Mouse (Mus musculus) adrenal gland, postnatal 4 days (tissue): ENCODE measurements at regions not wholly inside any gene's neighbourhood (a gene's known extent, or its start where the extent isn't known, plus 50 kb on each side); places are given as distances from the start of the nearest gene placed in this dataset.

ENCODE experiments used
- DNase-seq, 2 experiments: peaks; one replicate each; pipeline ENCODE4 v3.0.0; 2021 to 2022; ENCODE audit warnings: low spot score in 2 of 2, mixed read lengths in 2 of 2

DNA sequence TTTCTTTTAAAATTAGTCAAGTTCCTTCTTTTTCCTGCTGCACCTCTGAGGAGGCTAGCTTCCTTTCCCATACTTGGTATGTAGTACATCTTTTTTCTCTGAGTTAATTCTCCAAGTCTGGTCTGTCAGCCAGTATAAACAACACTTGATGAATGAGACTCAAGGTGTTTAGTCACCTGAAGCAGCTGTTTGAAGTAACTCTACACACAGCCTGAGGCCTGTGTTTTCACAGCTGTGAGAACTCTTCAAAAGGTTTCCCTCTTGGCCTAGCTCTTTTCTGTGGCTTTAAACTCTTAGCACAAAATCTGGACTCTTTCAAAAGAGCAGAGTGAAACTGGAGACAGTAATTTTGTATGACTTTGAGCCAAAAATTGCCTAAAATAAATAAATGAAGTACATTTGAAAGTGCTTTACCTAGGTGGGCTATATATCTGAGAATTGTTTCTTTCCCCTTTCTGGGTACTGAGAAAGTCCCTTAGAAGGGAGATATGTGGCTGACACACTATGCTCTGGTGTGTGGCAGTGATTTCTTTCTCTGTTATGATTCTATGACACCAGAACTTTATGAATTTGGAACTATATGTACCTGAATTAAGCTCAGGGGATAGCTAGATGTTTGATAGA lies 1070.2 kb upstream of the Zeb2 start:
- DNase-seq, result no peak

GRCm38 (mm10) chr2:46183241-46183640 lies 1066.0 kb upstream of the Zeb2 start:
- no peak for DNase-seq

DNA sequence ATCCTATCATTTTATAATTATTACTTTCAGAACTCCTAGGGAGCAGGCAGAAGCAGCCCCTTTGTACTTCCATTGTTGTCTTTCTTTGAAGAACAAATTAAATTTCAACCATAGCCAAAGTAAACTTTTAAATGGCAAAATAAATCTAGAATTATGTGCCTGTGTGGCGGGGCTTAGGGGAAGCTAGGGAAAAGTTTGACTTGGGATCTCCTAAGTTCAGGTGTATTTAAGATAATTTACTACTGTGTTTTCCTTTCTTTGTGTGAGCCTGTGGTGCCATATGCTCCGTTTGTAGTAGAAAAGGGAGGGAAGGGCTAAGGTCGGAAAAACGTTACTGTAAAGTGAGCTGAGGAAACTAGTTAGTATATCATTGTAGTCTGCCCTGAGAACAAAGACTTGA lies 1062.5 kb upstream of the Zeb2 start:
- DNase-seq, result no peak

GRCm38 (mm10) chr2:46168488-46168887 lies 1051.3 kb upstream of the Zeb2 start:
- no peak for DNase-seq

DNA sequence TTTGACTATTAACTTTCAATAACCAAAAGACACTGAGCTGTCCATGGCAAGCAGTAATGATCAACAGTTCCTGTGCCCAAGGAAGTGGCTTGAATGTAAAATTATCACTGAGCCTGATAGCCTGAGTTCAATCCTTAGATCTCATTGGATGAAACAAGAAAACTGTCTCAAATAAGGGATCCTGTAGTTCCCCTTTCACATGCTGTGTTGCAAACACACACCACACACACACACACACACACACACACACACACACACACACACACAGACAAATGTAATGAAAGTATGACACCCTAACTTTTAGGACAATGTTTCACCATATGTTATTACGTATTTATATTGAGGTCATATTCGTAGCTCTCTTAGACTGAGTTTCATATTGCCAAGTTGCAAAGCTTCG lies 1032.7 kb upstream of the Zeb2 start:
- DNase-seq, result no peak

DNA sequence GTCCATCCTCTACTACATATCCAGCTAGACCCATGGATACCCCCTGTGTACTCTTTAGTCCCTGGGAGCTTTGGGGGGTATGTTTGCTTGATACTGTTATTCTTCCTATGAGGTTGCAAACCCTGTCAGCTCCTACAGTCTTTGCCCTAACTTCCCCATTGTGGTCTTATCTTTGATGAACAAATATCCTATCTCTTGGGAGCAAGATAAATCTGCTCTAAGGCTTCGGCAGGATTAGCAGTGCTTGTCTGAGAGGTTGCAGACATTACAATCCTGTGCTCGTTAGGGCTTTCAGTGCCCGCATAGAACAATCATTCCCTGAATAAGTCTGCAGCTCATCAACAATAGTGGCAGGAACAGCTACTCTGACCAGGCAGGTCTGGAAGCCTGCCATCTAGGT lies 1002.7 kb upstream of the Zeb2 start:
- DNase-seq, result no peak

DNA sequence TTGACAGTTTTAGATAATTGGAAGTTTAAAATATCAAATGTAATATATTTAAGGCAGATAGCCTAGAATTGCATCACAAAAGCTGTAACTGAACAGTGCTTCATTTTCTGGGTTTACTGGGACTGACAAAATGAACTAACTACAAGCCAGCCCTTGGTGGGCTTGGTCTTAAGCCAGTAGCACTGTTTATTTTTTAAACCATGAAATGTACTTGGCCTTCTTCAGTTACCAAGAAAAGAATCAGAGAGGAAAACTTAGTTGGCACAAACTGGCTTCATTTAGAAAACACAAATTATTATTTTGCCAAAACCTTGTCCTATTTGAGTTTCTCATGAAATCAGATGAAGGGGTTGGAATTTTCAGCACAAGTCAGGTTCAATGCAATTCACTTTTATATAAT lies 989.8 kb upstream of the Zeb2 start:
- no peak for DNase-seq

- DNase-seq, result no peak
Observed at GRCm38 (mm10) chr2:46065034-46065802, 948.0 kb upstream of the Zeb2 start.

DNA sequence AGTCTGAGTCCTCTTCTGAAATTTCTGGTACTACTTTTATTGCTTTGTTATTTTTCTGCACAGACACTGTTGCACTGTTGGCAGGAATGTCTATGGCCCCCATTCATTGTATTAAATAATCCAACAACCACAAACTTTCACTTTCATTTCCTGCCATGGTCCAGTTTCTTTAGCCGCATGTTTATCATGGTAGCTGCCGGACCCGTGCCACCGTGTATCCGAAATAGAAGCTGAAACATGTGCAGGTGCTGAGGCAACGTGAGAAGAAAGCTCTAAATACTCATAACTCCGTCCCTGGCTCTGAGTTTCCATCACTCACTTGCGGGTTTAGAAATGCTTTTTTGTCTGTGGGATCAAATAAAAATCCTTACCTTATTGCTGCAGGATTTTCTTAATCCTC lies 938.5 kb upstream of the Zeb2 start:
- DNase-seq, result no peak

- no peak for DNase-seq
Observed at GRCm38 (mm10) chr2:46054902-46055301, 937.7 kb upstream of the Zeb2 start.

DNA sequence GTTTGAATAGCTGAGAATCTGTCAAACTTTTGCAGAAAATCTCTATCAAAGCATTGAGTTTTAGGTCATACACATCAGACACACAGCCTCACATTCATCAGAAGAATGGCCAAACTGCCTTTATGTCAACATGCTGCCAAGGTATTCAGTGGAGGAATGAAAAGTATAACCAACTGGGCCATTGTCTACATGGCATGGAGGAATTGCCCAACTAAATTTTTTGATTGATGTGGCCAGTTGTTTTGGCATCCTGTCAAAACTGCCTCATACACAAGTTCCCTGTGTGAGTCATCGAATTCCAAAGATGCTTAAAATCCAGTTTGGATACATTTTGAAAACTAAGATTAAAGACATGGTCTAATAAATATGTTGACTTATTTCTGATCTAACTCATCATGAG lies 904.7 kb upstream of the Zeb2 start:
- DNase-seq, result no peak

DNA sequence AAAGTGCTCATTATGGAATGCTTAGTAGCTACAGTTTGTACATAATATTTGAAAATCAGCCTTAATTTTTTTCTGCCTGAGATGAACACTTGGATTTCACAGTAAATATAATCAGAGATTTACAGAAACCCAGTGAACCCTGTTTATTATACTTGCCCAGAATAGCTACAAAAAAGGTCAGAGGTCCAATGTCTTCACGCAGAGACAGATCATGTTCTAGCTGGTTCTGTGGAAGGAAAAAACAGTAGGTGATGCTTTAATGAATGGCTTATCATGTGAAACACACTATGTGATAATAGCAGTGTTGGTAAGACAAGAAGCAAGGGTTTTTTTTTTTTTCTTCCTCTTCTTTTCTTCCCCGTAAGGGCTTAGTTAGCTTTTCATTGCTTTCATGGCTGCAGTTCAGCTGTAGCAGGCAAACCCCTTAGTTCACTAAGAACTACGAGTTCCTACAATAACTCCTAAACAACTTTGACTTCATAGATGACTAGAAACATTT lies 896.6 kb upstream of the Zeb2 start:
- no peak for DNase-seq

DNA sequence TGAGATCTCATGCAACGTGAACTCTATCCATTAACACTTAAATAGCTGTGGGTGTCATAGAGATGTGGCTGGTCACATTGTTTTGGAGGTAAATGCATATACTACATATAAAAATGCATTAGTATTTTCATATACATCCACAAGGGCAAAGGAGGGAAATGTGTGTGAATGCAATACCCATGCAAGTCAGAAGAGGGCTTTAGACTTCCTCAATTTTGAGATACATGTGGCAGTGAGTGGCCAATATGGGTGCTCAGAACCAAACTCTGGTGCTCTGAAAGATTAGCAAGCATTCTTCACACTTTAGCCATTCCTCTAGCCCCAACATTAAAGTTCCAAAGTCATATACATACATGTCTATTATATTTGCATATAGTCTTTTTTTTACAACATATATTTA lies 895.5 kb upstream of the Zeb2 start:
- no peak for DNase-seq

GRCm38 (mm10) chr2:45975157-45975556 lies 858.0 kb upstream of the Zeb2 start:
- no peak for DNase-seq

DNA sequence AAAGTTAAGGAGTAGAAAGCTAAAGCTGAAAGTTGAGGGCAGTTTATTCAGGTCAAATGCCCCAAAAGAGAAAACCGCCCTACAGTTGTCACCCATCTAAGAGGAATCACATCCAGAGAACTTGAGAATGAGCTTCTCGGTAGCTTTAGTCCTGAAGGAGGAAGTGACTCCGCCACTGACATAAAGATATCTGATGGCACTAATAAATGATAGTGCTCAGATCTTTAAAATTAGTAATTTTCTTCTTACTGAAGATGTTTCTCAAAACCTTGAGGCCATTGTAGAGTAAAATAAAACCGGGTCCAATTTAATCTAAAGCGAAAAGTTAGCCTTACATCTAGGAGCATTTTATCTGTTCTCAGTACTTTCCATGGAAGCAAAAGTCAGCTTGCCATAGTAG lies 851.4 kb upstream of the Zeb2 start:
- DNase-seq, result no peak

DNA sequence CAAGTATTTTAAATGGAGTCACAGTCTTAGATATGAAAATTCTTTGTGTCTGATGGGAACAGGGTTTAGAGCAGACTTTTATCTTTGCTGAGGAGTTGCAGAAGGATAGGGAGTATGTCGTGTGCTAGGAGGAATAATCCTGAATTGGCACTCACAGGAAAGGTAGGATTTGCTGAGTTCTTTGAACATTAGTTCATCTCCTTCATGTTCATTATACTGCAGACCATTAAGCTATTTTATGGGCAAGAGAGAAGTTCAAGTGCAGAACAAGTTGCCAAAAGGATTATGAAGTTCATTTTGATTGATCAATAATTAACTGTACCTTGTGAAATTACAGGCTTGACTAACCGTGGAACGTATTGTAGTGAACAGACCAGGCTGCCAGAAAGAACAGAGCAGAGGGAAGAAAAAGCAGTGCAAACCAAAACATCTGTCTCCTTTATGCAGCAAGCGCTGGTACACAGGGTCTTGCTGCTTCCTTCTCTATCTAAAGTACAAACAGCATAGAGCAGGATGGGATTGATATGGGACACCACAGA lies 839.7 kb upstream of the Zeb2 start:
- DNase-seq, result no peak

DNA sequence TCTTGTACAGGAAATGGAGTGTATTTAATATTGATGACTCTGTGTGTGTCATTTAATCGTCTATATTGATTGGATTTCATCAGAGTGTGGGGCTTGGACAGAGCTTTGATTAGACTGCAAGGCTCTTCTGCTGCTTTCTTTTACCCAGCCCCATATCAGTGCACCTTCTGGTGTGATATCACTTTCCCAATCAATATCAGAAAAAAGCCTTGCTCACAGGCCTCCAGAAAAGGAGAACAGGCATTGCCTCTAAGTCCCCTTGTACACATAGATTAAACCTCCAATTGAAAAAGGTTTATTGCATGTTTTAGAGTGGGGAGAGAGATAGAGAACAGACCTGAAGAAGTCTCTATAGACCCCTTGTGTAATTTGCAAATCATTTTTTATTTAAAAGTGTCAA lies 831.6 kb upstream of the Zeb2 start:
- no peak for DNase-seq

DNA sequence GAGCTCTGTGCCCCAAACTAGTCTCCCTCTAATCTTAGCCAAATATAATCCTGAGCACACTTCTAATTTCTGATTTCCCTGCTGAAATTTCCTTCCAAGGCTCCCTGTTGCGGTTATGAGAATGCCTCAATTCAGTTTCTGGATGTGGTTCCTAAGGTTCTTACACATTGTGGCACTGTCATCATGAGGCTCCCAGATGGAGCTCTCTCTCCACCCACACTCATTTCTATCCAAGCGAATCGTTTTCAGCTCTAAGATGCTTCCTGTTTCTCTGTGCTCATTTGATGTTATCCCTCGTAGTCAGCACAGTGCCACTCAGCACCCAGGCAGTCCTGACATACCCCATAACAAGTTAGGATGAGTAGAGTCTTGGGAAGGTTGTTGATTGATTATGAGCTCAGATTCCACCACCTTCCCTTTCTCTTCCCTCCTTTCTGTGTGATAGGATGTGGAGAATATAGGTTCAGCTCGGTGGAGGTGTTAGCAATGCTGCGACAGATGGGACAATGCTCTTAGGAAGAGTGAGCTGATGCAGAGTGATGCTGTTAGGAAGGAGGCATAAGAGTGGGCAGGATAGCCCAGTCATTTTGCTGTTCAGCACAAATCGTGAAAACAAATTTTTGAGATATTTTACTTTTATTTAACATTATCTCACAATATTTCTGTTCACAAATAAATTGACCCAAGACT lies 808.7 kb upstream of the Zeb2 start:
- DNase-seq, result no peak

DNA sequence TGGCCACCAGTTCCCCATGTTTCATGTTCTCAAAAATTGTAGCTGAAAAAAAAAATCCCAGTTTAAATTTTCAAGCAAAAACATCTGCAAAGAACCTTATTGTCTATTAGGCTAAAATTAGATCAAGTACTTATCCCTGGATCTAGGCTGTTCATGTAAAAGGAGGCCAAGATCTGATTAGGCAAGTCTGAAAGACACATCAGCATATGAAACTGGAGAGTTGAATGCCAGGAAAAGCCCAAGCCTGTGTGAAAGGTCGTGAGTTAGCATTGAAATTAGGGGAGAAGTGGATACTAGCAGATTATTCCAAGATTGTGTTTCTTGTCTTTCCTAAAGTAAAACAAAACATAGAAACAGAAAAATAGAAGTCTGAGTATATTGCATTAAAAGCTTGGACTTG lies 791.7 kb upstream of the Zeb2 start:
- no peak for DNase-seq

DNA sequence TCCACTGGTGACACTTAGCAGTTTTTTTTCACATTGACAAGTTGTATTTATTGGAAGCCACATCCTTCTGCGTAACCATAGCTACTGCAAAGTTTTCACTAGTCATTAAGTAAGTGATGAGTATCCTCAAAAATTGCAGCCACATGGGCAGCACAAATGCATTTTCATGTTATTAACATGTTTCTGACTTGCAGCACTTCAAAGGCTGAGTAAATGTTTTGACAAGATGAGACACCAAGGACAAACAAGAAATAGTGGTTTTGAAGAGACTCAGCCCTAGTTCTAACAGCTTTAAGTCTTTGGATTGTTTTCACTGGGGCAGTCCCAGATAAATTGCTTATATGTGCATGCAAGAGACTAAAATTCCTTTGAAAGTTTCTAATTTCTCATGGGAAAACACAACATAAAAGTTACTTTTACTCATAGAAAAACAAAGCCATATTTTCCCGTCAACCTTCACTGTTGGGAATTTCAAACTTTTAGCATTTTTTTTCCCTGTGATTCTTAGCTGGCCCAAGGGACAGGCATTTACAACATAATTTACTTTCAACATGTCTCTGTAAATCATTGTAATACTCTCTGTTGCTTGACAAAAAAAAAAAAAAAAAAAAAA lies 787.5 kb upstream of the Zeb2 start:
- DNase-seq, result no peak

DNA sequence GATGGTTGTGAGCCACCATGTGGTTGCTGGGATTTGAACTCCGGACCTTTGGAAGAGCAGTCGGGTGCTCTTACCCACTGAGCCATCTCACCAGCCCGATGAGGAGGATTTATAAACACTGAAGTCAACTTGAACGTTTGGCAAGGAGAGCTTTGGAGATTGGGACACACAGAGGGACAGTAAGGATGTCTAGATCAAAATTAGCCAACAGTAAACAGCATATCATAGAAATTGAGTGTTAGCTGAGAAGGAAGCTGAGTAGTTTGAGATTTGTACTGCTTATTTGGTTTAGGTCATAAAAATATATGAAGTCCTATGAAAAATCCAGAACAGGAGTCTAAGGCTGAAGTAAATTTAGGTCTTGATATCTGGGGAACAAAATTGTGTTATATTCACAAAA lies 786.9 kb upstream of the Zeb2 start:
- DNase-seq, result no peak

DNA sequence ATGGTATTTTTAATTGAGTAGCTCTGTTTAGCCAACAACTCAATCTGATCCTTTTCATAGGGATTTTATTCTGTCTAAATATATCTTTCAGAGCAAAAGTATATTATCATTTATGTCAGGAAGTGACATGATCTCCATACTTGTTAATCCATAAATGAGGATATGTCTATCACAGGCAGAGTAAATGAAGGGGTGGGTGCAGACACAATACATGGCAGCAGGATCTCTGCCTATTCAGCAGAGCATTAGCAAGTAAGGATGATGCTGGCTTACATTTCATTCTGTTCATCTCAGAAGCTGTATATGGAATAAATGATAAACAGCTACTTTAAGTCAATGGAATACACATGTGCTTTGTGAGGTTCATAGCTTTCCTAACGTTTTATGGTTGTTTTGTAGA lies 786.2 kb upstream of the Zeb2 start:
- no peak for DNase-seq
